Mouse (Mus musculus) forebrain, embryonic 12.5 days (tissue): Measurements from ENCODE around the gene Olfr1303. TPM values are rescaled to one million over a fixed set of nuclear protein-coding genes. Genes with fewer than 3 reads are reported as not detected.

ENCODE experiments used
- ATAC-seq: fragments of 200-750 bp; cut with Nextera tagmentation; 2 replicates; pipeline ENCODE4 v1.8.0; 2017; ENCODE audit warnings: moderate TSS enrichment; ENCODE audit not compliant: low FRiP score
- H3K27ac ChIP-seq: fragments of 300-500 bp; sonication (generic); 2 replicates; pipeline ENCODE4 v1.5.1; 2016; ENCODE audit warnings: mild to moderate bottlenecking
- H3K27me3 ChIP-seq: fragments of 300-500 bp; sonication (generic); 2 replicates; pipeline ENCODE4 v1.6.1; 2016; ENCODE audit warnings: mild to moderate bottlenecking
- H3K36me3 ChIP-seq: fragments of 300-500 bp; sonication (generic); replicated peaks from 2 replicates; pipeline ENCODE4 v1.6.1; 2016; ENCODE audit warnings: mild to moderate bottlenecking
- H3K4me1 ChIP-seq: fragments of 300-500 bp; sonication (generic); 2 replicates; pipeline ENCODE4 v1.6.1; 2016
- H3K4me2 ChIP-seq: fragments of 300-500 bp; sonication (generic); 2 replicates; pipeline ENCODE4 v1.6.1; 2016; ENCODE audit warnings: mild to moderate bottlenecking, moderate library complexity
- H3K4me3 ChIP-seq: fragments of 300-500 bp; sonication (generic); replicated peaks from 2 replicates; pipeline ENCODE4 v1.5.1; 2016; ENCODE audit warnings: mild to moderate bottlenecking
- H3K9ac ChIP-seq: fragments of 300-500 bp; sonication (generic); 2 replicates; pipeline ENCODE4 v1.6.1; 2016; ENCODE audit warnings: mild to moderate bottlenecking
- H3K9me3 ChIP-seq: fragments of 300-500 bp; sonication (generic); 2 replicates; pipeline ENCODE4 v1.6.1; 2016
- WGBS: fragments of 180-500 bp; shearing (Covaris S2); methylation state at CpG from one replicate; pipeline ENCODE4 v1.1.7; 2016; 5-methylcytosine and 5-hydroxymethylcytosine counted together
- polyA plus RNA-seq: library from polyadenylated mRNA; unstranded; fragments of >200 nt; fragmentation: Nextera tagmentation; extraction: Ambion mirVana; gene quantifications from 2 replicates; pipeline ENCODE4 v1.2.1, GENCODE M21; 2016

Olfr1303 gene
- polyA plus RNA-seq = not detected in 2 replicates

GRCm38 (mm10) chr2:111820240-111820639 is at the start of gene Olfr1303:
TSS of gene Olfr1303 (minus strand) at chr2:111820340.
- H3K27ac ChIP-seq = no peak within 1 kb of the TSS
- no peaks in the 10 kb centered on the region for H3K9me3 ChIP-seq
- no peak within 1 kb of the TSS for H3K4me2 ChIP-seq
- H3K27me3 ChIP-seq = no peaks in the 10 kb centered on the region
- H3K9ac ChIP-seq = no peak within 1 kb of the TSS
- no peak for ATAC-seq
- H3K4me3 ChIP-seq = no peak within 1 kb of the TSS
- no peaks in the 10 kb centered on the region for H3K4me1 ChIP-seq
- no peaks in the 10 kb centered on the region for H3K36me3 ChIP-seq
- WGBS = 76% methylated on average over 2 of the region's 2 CpGs

GRCm38 (mm10) chr2:111812936-111813335 is 7.2 kb downstream of the Olfr1303 start:
- H3K9ac ChIP-seq = no peak overlapping the region
- no peaks in the 10 kb centered on the region for H3K9me3 ChIP-seq
- ATAC-seq = no peak
- no peaks in the 10 kb centered on the region for H3K36me3 ChIP-seq
- H3K4me2 ChIP-seq = no peak overlapping the region
- no peaks in the 10 kb centered on the region for H3K27me3 ChIP-seq
- H3K4me3 ChIP-seq = no peak overlapping the region
- no peaks in the 10 kb centered on the region for H3K4me1 ChIP-seq
- no peak overlapping the region for H3K27ac ChIP-seq

- Histone ChIP-seq H3K36me3 (no peaks in the 10 kb centered on the region), H3K9ac (no peak within 1 kb of the TSS), H3K9me3 (no peaks in the 10 kb centered on the region), H3K4me1 (no peaks in the 10 kb centered on the region), H3K27me3 (no peaks in the 10 kb centered on the region), H3K4me2 (no peak within 1 kb of the TSS), H3K4me3 (no peak within 1 kb of the TSS), H3K27ac (no peak within 1 kb of the TSS)
- 87% methylated on average over 2 of the region's 2 CpGs for WGBS
- no peak for ATAC-seq
Measured at GRCm38 (mm10) chr2:111777129-111777528, 43.0 kb downstream of the Olfr1303 start, which contains the start of gene Olfr1302. TSS of gene Olfr1302 (plus strand) at chr2:111777429.

Other genes starting within 250 kb of the Olfr1303 start
- not detected in 2 replicates for gene Olfr1297, start 193.8 kb downstream of the Olfr1303 start, polyA plus RNA-seq
- not detected in 2 replicates for gene Olfr1298, start 171.1 kb downstream of the Olfr1303 start, polyA plus RNA-seq
- not detected in 2 replicates for gene Olfr1299, start 158.9 kb downstream of the Olfr1303 start, polyA plus RNA-seq
- not detected in 2 replicates for gene Olfr1301, start 69.3 kb downstream of the Olfr1303 start, polyA plus RNA-seq
- gene Olfr1302, start 42.9 kb downstream of the Olfr1303 start, polyA plus RNA-seq = not detected in 2 replicates
- gene Olfr1305, start 56.8 kb upstream of the Olfr1303 start, polyA plus RNA-seq = not detected in 2 replicates
- not detected in 2 replicates for gene Olfr1306, start 95.9 kb upstream of the Olfr1303 start, polyA plus RNA-seq
- gene Olfr1307, start 129.1 kb upstream of the Olfr1303 start, polyA plus RNA-seq = not detected in 2 replicates
- not detected in 2 replicates for gene Olfr1308, start 144.6 kb upstream of the Olfr1303 start, polyA plus RNA-seq
- not detected in 2 replicates for gene Olfr1309, start 169.9 kb upstream of the Olfr1303 start, polyA plus RNA-seq
- gene Olfr1310, start 192.4 kb upstream of the Olfr1303 start, polyA plus RNA-seq = not detected in 2 replicates
- gene Olfr1311, start 204.1 kb upstream of the Olfr1303 start, polyA plus RNA-seq = not detected in 2 replicates
- gene Olfr1312, start 229.9 kb upstream of the Olfr1303 start, polyA plus RNA-seq = not detected in 2 replicates